Mouse (Mus musculus): Measurements from ENCODE around the gene Mkks. TPM values are rescaled to one million over a fixed set of nuclear protein-coding genes. Genes with fewer than 3 reads are reported as not detected.
A peak's percentile ranks its signal among the peaks of the same experiment; 100 is the strongest.

Gene Mkks
- total and polyA plus RNA-seq, 2 experiments from 2014 or later, result 6.4 to 9.4 TPM

DNA sequence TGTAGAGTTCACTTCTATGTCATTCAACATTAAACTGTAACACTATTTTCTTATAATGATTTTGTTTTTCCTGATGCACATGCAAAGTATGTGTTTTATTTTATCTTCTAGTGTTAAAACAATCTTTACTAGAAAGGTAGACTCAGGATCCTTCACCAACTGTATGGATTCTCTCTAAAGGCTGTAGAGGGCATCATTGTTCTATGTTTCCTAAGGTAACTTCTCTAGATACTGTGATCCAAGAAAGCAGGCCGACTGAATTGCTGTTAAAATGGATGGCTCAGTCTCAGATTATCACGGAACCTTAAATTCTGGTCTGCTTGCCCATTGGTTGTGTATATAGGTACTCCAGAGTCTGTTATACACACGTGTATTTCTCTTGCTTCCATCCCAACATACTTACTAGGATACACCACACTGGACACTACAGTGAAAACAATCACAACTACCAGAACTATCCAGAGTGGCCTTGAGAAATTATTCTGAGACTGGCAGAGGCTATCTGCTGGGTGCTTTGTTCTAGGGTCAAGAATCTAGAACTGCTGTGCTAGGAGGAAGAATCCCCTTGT, 23.2 kb upstream of the Mkks start:
- no peak overlapping the region for H3K9ac ChIP-seq (replicated peaks; ENCODE audit: low read length)
- peak; percentile 81; the same call in 1 of the 2 replicates for ATAC-seq
- TF ChIP-seq CTCF (IDR thresholded peaks at IDR 0.05; ENCODE audit: low read depth), result peak; percentile 74
- H3K9me3 ChIP-seq (ENCODE audit: low read length), result no peaks in the 10 kb centered on the region
- no peak overlapping the region for H3K4me2 ChIP-seq (ENCODE audit: low read depth, low read length)
- 0 out of 2 replicates have a peak, but pooled peaks cover 6% of the 10 kb centered on the region for H3K4me1 ChIP-seq (ENCODE audit: insufficient read depth, low read length)
- H3K27ac ChIP-seq, result no peak overlapping the region
- WGBS, result 24% methylated on average over 3 of the region's 3 CpGs
- DNase-seq (ENCODE audit: low spot score), result peak; percentile 83
- H3K36me3 ChIP-seq (ENCODE audit: insufficient read depth, low read length), result no peaks in the 10 kb centered on the region
- no peak overlapping the region for H3K4me3 ChIP-seq (ENCODE audit: low read length)
- H3K27me3 ChIP-seq (ENCODE audit: insufficient read depth, low read length), result no peaks in the 10 kb centered on the region

DNA sequence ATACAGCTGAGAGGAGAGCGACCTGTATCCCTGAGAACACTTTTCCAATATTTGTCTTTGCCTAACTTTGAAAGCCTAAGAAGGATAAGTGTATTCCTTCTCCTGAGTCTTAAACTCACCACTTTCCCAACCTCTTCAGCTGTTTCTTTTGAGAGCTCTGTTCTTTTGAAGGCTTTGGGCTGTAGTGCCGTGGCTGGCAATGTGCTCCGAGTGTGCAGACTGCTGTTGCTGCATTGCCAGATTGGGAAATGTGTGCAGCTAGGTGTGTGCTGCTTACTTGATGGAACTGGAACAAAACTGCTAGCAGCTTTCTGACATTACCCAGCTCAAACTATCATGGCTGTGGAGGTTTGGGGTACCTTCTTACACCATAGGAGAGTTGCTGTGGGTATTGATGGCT, 21.8 kb upstream of the Mkks start:
- Histone ChIP-seq H3K4me3 (ENCODE audit: low read length) (no peak overlapping the region), H3K4me2 (ENCODE audit: low read depth, low read length) (no peak overlapping the region), H3K27ac (no peak overlapping the region), H3K27me3 (ENCODE audit: insufficient read depth, low read length) (no peaks in the 10 kb centered on the region), H3K36me3 (ENCODE audit: insufficient read depth, low read length) (no peaks in the 10 kb centered on the region), H3K4me1 (ENCODE audit: insufficient read depth, low read length) (0 out of 2 replicates have a peak, but pooled peaks cover 6% of the 10 kb centered on the region), H3K9ac (replicated peaks; ENCODE audit: low read length) (no peak overlapping the region), H3K9me3 (ENCODE audit: low read length) (no peaks in the 10 kb centered on the region)
- DNase-seq (ENCODE audit: low spot score) (no peak), ATAC-seq (no peak)
- TF ChIP-seq CTCF (IDR thresholded peaks at IDR 0.05; ENCODE audit: low read depth), result no peak
- WGBS, result 43% methylated on average over 3 of the region's 3 CpGs

DNA sequence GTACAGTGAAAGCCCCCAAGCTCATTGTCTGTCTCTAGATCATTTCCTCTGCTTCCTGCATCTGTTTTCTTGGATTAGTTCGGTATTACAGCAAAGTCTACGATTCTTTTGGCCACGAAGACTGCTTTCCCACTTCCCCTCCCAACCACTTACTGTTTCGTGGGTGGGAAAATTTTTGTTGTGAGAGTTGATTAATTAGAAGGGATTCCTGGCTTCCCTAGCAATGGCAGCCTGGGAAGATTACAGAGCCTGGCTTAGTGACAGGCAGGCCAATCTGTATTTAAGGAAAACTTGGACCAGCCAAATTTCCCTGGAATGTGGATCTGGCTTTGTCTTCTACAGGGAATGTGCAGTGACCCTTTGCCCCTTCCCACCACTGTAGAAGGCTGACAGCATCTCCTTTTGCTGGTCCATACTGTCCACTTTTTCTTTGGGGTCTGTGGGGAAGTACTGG, 20.8 kb upstream of the Mkks start:
- DNase-seq (ENCODE audit: low spot score), result peak; percentile 3
- Histone ChIP-seq H3K27me3 (ENCODE audit: insufficient read depth, low read length) (no peaks in the 10 kb centered on the region), H3K4me3 (ENCODE audit: low read length) (no peak overlapping the region), H3K9ac (replicated peaks; ENCODE audit: low read length) (no peak overlapping the region), H3K36me3 (ENCODE audit: insufficient read depth, low read length) (no peaks in the 10 kb centered on the region), H3K9me3 (ENCODE audit: low read length) (no peaks in the 10 kb centered on the region), H3K4me2 (ENCODE audit: low read depth, low read length) (no peak overlapping the region), H3K27ac (no peak overlapping the region), H3K4me1 (ENCODE audit: insufficient read depth, low read length) (0 out of 2 replicates have a peak, but pooled peaks cover 6% of the 10 kb centered on the region)
- 14% methylated on average over 4 of the region's 4 CpGs for WGBS
- ATAC-seq, result no peak
- no peak for TF ChIP-seq CTCF (IDR thresholded peaks at IDR 0.05; ENCODE audit: low read depth)

DNA sequence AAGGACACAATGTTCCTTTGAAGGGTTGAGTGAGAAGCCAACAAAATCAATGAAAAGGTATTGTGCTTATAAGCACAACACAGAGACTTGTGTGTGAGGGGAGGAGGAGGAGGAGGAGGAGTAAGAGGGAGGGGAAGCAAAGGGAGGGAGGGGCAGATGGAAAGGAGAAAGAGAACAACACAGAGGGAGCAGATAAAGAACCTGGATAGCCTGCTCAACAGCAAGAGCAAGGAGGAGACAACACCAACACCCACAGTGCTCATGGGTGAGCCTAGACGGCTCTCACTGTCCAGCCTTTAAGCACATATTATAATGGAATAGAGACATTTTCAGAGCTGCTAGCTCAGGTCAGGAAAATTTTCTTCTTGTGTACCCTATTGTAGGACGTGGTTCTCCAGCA, 18.1 kb upstream of the Mkks start:
- Histone ChIP-seq H3K9ac (replicated peaks; ENCODE audit: low read length) (no peak overlapping the region), H3K27ac (no peak overlapping the region), H3K4me1 (ENCODE audit: insufficient read depth, low read length) (0 out of 2 replicates have a peak, but pooled peaks cover 6% of the 10 kb centered on the region), H3K4me2 (ENCODE audit: low read depth, low read length) (no peak overlapping the region), H3K9me3 (ENCODE audit: low read length) (no peaks in the 10 kb centered on the region), H3K36me3 (ENCODE audit: insufficient read depth, low read length) (no peaks in the 10 kb centered on the region), H3K27me3 (ENCODE audit: insufficient read depth, low read length) (no peaks in the 10 kb centered on the region), H3K4me3 (ENCODE audit: low read length) (no peak overlapping the region)
- no peak for DNase-seq (ENCODE audit: low spot score)
- 79% methylated on average over 2 of the region's 2 CpGs for WGBS
- TF ChIP-seq CTCF (IDR thresholded peaks at IDR 0.05; ENCODE audit: low read depth), result no peak
- ATAC-seq, result no peak

DNA sequence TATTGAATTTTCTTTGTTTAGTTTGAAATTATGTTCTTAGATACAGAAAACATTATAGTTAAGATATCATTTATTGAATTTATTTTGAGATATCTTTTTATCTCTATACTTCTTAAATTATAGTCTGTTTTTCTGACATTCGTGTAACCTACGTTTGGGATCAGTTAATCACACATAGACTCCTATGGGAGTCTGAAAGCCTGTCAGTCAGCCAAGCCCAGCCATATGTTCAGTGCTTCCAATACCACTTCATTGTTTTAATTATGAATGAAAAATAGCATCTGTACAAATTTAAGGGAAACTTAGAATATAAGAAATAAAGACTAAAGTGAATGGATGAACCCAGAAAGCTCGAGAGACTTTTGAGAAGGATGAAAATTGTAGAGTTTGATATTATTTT, 17.4 kb upstream of the Mkks start:
- Histone ChIP-seq H3K4me2 (ENCODE audit: low read depth, low read length) (no peak overlapping the region), H3K4me1 (ENCODE audit: insufficient read depth, low read length) (0 out of 2 replicates have a peak, but pooled peaks cover 6% of the 10 kb centered on the region), H3K36me3 (ENCODE audit: insufficient read depth, low read length) (no peaks in the 10 kb centered on the region), H3K27me3 (ENCODE audit: insufficient read depth, low read length) (no peaks in the 10 kb centered on the region), H3K9me3 (ENCODE audit: low read length) (no peaks in the 10 kb centered on the region), H3K9ac (replicated peaks; ENCODE audit: low read length) (no peak overlapping the region), H3K4me3 (ENCODE audit: low read length) (no peak overlapping the region), H3K27ac (no peak overlapping the region)
- WGBS, result 61% methylated on average over 3 of the region's 3 CpGs
- no peak for ATAC-seq
- DNase-seq (ENCODE audit: low spot score), result peak; percentile 37
- TF ChIP-seq CTCF (IDR thresholded peaks at IDR 0.05; ENCODE audit: low read depth), result no peak

DNA sequence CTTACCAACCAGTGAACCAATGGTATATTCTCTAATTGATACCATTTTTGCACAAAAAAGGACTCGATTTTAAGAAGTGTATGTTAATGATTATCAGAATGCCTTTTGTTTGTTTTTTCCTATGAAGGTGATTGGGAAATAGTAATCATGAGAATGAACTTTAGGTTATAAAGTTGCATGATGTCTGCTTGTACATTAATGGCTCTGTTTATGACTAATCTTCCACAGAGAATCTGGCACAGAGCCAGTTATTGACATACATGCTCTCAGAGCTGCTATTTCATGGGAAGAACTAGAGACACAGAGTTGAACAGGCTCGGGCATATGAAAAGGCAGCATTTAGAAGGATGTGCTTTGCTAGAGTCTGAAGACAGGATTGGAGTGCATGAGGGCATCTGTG, 4.9 kb upstream of the Mkks start:
- ATAC-seq (no peak), DNase-seq (ENCODE audit: low spot score) (no peak)
- WGBS, result 70% methylated on average over 2 of the region's 2 CpGs
- H3K9me3 ChIP-seq (ENCODE audit: low read length), result no peaks in the 10 kb centered on the region
- no peaks in the 10 kb centered on the region for H3K4me1 ChIP-seq (ENCODE audit: insufficient read depth, low read length)
- no peak overlapping the region for H3K4me2 ChIP-seq (ENCODE audit: low read depth, low read length)
- TF ChIP-seq CTCF (IDR thresholded peaks at IDR 0.05; ENCODE audit: low read depth), result no peak
- H3K4me3 ChIP-seq (ENCODE audit: low read length), result no peak overlapping the region
- H3K27ac ChIP-seq, result no peak overlapping the region
- no peaks in the 10 kb centered on the region for H3K36me3 ChIP-seq (ENCODE audit: insufficient read depth, low read length)
- no peak overlapping the region for H3K9ac ChIP-seq (replicated peaks; ENCODE audit: low read length)
- no peaks in the 10 kb centered on the region for H3K27me3 ChIP-seq (ENCODE audit: insufficient read depth, low read length)

DNA sequence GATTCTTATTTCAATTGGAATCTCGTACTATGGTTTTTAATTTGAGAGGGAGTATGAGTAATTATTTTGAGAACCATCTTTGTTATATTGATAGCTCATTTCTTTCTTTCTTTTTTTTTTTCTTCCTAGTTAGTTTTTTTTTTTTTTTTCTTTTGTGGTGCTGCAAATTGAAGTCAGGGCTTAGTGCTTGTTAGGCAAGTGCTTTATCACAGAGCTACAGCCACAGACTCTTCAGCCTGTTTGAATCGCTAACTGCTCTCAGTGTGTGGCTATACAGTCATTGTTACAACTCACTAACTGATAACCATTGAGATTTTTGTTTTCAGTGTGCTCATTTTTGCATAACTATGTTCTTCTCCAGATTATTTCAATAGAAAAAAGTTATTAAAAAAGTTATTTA, 3.3 kb upstream of the Mkks start:
- Histone ChIP-seq H3K27ac (no peak overlapping the region), H3K9me3 (ENCODE audit: low read length) (no peaks in the 10 kb centered on the region), H3K36me3 (ENCODE audit: insufficient read depth, low read length) (no peaks in the 10 kb centered on the region), H3K27me3 (ENCODE audit: insufficient read depth, low read length) (no peaks in the 10 kb centered on the region), H3K9ac (replicated peaks; ENCODE audit: low read length) (no peak overlapping the region), H3K4me2 (ENCODE audit: low read depth, low read length) (no peak overlapping the region), H3K4me1 (ENCODE audit: insufficient read depth, low read length) (no peaks in the 10 kb centered on the region), H3K4me3 (ENCODE audit: low read length) (no peak overlapping the region)
- DNase-seq (ENCODE audit: low spot score) (no peak), ATAC-seq (no peak)
- no peak for TF ChIP-seq CTCF (IDR thresholded peaks at IDR 0.05; ENCODE audit: low read depth)
- 58% methylated on average over 2 of the region's 2 CpGs for WGBS

Measured in hindbrain, postnatal 0 days (tissue).